In the genomic region with DNA sequence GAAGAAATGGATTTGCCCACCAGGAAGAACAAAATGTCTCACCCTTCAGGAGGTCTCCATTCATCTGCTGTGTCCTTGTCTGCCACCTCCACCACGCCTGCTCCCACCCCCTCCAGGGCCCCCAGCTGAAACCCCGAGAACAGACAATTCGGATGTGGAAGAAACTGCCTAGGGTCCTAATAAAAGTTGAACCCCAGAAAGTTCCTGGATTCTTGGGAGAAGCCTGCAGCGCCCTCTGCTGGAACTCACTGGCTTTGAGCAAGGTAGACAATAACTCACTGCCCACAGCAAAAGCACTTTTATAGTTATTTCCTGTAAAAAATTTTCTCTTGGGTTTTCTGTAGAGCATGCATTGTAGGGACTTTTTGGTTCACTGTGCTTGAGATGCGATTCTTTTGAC, we compare ENCODE assay signal across 9 mouse cellular contexts. TPM values are rescaled to one million over a fixed set of nuclear protein-coding genes. Genes with fewer than 3 reads are reported as not detected.
DNase-seq lines count a peak whose midpoint lies in the region; ATAC-seq and TF ChIP-seq lines count a peak whose summit lies in the region.
"Had no signal": no experiment of that assay in that cellular context is flagged by ENCODE, and none has a peak within 500 bp of the region (broad histone marks: within the 10 kb centered on the region; RNA-seq: fewer than 3 reads in every experiment).

No protein-coding gene starts in this region.

- H3K27me3 ChIP-seq in kidney, postnatal 0 days (ENCODE audit: insufficient read depth, low read length), result no peaks in the 10 kb centered on the region
- no peaks in the 10 kb centered on the region for H3K27me3 ChIP-seq in liver, embryonic 13.5 days

- H3K4me1 ChIP-seq in kidney, postnatal 0 days (replicated peaks; ENCODE audit: insufficient read depth, low read length), result no peaks in the 10 kb centered on the region
- no peaks in the 10 kb centered on the region for H3K4me1 ChIP-seq in liver, embryonic 13.5 days (replicated peaks)

- H3K9ac ChIP-seq in kidney, postnatal 0 days (ENCODE audit: low read depth, low read length), result no peak overlapping the region
- H3K9ac ChIP-seq in liver, embryonic 13.5 days, result no peak overlapping the region

- no peaks in the 10 kb centered on the region for H3K36me3 ChIP-seq in kidney, postnatal 0 days (ENCODE audit: insufficient read depth, low read length)
- H3K36me3 ChIP-seq in liver, embryonic 13.5 days, result no peaks in the 10 kb centered on the region

- DNase-seq in spleen, adult 18-20 months, result peak; percentile 16 to 64
- no peak for DNase-seq in spleen, adult 12 weeks (ENCODE audit: low spot score)
- peak; percentile 61 for DNase-seq in brain, embryonic 14.5 days (ENCODE audit: low read depth)
- peak; percentile 73 for DNase-seq in gastrocnemius, adult 18-20 months (ENCODE audit: low spot score)
- peak; percentile 38 for DNase-seq in kidney, postnatal 0 days (ENCODE audit: low spot score)
- peak; percentile 17 for DNase-seq in liver, embryonic 13.5 days
- peak; percentile 15 for DNase-seq in right cerebral cortex, postnatal 25 days

- no peak overlapping the region for H3K4me2 ChIP-seq in kidney, postnatal 0 days (ENCODE audit: low read length)
- no peak overlapping the region for H3K4me2 ChIP-seq in liver, embryonic 13.5 days

- WGBS in kidney, postnatal 0 days, result 14% methylated on average over 5 of the region's 5 CpGs
- 5% methylated on average over 5 of the region's 5 CpGs for WGBS in liver, embryonic 13.5 days (ENCODE audit: insufficient replicate concordance)

- no peak for TF ChIP-seq POLR2A in brain, embryonic 14.5 days (IDR thresholded peaks at IDR 0.05; ENCODE audit: borderline replicate concordance, extremely low read depth, insufficient read depth, insufficient read length, poor library complexity, severe bottlenecking)

- no peak overlapping the region for H3K4me3 ChIP-seq in kidney, postnatal 0 days (replicated peaks; ENCODE audit: low read depth, low read length)
- no peak overlapping the region for H3K4me3 ChIP-seq in liver, embryonic 13.5 days (replicated peaks)

- peak; percentile 71; the same call in 1 of the 2 replicates for TF ChIP-seq CTCF in brain, embryonic 14.5 days (IDR thresholded peaks at IDR 0.05; ENCODE audit: borderline replicate concordance, extremely low read depth, insufficient read depth, insufficient read length)
- TF ChIP-seq CTCF in kidney, postnatal 0 days (IDR thresholded peaks at IDR 0.05; ENCODE audit: low read depth), result peak; percentile 78

- no peaks in the 10 kb centered on the region for H3K9me3 ChIP-seq in kidney, postnatal 0 days (replicated peaks; ENCODE audit: low read length)
- H3K9me3 ChIP-seq in liver, embryonic 13.5 days (replicated peaks), result no peaks in the 10 kb centered on the region

- H3K27ac ChIP-seq in kidney, postnatal 0 days, result no peak overlapping the region
- H3K27ac ChIP-seq in liver, embryonic 13.5 days, result no peak overlapping the region

- ATAC-seq in kidney, postnatal 0 days (replicated peaks; ENCODE audit: low FRiP score, low read depth), result no peak
- ATAC-seq in liver, embryonic 13.5 days (ENCODE audit: low read depth), result no peak
- ATAC-seq in megakaryocyte-erythroid progenitor cell, adult 5-6 weeks (replicated peaks; ENCODE audit: low FRiP score, low TSS enrichment, poor library complexity, severe bottlenecking), result no peak

RNA-seq across cellular contexts. Expression of gene Defb48, which starts 9.3 kb away (rescaled TPM):
- polyA plus RNA-seq in brain, embryonic 14.5 days (2012; rRNA removed), result not detected in 2 replicates
- total RNA-seq in gastrocnemius, adult 18-20 months (2021), result not detected
- polyA plus RNA-seq in kidney, postnatal 0 days (2015; fragmentation: Nextera tagmentation; extraction: Ambion mirVana), result not detected in 2 replicates
- polyA plus RNA-seq in liver, embryonic 13.5 days (2015; fragmentation: Nextera tagmentation; extraction: Ambion mirVana), result not detected in 2 replicates
- not detected in 2 replicates for total RNA-seq in megakaryocyte-erythroid progenitor cell, adult 5-6 weeks (2014; fragmentation: Nextera tagmentation)
- not detected in 2 replicates for total RNA-seq in megakaryocyte-erythroid progenitor cell, adult 5-6 weeks (2017)
- polyA plus RNA-seq: heart, embryonic 16.5 days had no signal

RNA-seq across cellular contexts. Expression of gene Defb47, which starts 22.8 kb away (rescaled TPM):
- polyA plus RNA-seq in brain, embryonic 14.5 days (2012; rRNA removed), result not detected in 2 replicates
- total RNA-seq in gastrocnemius, adult 18-20 months (2021), result not detected
- polyA plus RNA-seq in kidney, postnatal 0 days (2015; fragmentation: Nextera tagmentation; extraction: Ambion mirVana), result not detected in 2 replicates
- polyA plus RNA-seq in liver, embryonic 13.5 days (2015; fragmentation: Nextera tagmentation; extraction: Ambion mirVana), result not detected in 2 replicates
- total RNA-seq in megakaryocyte-erythroid progenitor cell, adult 5-6 weeks (2014; fragmentation: Nextera tagmentation), result not detected in 2 replicates
- not detected in 2 replicates for total RNA-seq in megakaryocyte-erythroid progenitor cell, adult 5-6 weeks (2017)
- polyA plus RNA-seq: heart, embryonic 16.5 days had no signal

RNA-seq across cellular contexts. Expression of gene Defb43, which starts 36.5 kb away (rescaled TPM):
- polyA plus RNA-seq in brain, embryonic 14.5 days (2012; rRNA removed), result not detected in 2 replicates
- not detected for total RNA-seq in gastrocnemius, adult 18-20 months (2021)
- polyA plus RNA-seq in kidney, postnatal 0 days (2015; fragmentation: Nextera tagmentation; extraction: Ambion mirVana), result not detected in 2 replicates
- not detected in 2 replicates for polyA plus RNA-seq in liver, embryonic 13.5 days (2015; fragmentation: Nextera tagmentation; extraction: Ambion mirVana)
- not detected in 2 replicates for total RNA-seq in megakaryocyte-erythroid progenitor cell, adult 5-6 weeks (2014; fragmentation: Nextera tagmentation)
- not detected in 2 replicates for total RNA-seq in megakaryocyte-erythroid progenitor cell, adult 5-6 weeks (2017)
- polyA plus RNA-seq: heart, embryonic 16.5 days had no signal
